Mouse (Mus musculus) c-Kit-positive CD71-negative TER-119-negative erythroid progenitor cells, embryonic 14.5 days (primary cell): Measurements from ENCODE around the gene Mpnd.

Experiments used
- DNase-seq: peaks from one replicate; pipeline ENCODE4 v3.0.0-alpha.2; 2013; ENCODE audit warnings: low read depth

The Mpnd gene

DNA sequence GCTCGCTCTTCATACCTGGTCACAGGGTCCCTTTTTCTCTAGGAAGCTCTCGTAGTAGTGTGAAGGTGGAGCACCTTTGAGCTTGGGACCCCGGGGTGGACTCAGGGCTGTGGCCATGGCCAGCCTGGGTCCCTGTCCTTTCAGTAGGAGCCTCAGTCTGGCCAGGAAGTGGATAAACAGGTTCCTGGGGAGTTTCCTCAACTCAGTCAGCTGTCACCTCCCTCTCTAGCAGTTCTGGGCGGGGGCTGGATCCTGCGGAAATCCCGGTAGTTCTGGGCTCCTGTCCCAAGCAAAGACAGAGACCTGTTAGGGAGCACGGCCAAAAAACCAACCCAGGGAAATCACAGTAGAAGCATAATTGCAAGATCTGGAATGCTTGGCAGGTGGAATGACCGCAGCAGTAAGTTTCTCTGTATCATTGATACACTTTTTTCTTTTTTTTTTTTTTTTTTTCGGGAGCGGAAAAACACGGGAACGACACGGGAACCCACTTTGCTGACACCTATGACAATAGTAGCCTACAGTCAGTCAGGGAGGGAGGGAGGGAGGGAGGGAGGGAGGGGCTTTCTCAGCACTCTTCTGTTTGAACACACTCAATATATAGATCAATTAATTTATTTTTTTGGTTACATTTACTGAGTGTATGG, at the start of gene Mpnd, which contains the start of gene Stap2:
TSS of gene Mpnd (plus strand) at position 297 of the 647 bp plus-strand sequence.
TSS of gene Stap2 (minus strand) at position 170 of the 647 bp plus-strand sequence.
- peak; percentile 56 for DNase-seq

DNA sequence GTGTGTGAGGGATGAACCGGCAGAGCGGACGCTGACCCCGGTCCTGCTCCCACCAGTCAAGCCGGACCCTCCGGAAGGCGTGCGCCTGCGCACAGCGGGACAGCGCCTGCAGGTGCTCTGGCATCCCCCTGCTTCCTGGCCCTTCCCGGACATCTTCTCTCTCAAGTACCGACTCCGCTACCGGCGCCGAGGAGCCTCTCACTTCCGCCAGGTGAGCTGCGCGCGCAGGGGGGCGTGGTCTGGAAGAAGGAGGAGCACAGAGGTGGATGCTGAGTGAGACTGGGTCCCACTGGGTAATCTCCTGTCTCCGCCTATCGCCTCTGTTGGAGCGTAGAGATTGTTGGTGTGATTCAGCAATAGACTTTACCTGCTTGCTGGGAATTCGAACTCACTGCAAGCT, 49.4 kb upstream of the Mpnd start:
- peak; percentile 45 for DNase-seq

DNA sequence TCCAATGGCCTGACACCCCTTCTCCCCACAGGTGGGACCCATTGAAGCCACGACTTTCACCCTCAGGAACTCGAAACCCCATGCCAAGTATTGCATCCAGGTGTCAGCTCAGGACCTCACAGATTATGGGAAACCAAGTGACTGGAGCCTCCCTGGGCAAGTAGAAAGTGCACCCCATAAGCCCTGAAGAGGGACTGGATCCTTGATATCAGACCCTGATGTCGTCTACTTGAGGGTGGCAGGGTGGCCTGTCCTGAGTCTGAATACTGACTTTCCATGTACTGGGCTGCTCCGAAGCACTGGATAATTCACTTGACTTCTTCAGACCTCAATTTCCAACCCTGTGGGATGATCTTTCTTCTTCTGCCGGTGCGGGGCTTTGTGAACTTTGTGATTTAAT, 48.9 kb upstream of the Mpnd start:
- no peak for DNase-seq

DNA sequence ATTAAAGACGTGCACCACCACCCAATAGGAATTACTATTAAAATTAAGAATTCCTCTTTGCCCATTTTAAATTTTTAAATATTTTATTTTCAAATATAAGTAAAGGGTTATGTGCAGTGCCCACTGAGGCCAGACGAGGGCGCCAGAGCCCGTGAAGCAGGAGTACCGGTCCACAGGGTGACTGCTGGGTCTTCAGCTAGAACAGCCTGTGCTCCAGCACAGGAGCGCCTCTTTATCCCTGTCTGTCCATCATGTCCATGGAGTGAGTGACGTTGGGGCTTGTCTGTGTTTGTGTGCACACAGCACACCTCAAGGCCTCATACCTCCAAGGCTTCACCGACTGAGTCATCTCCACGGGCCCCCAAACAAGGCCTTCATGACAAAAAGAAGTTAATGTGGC, 48.3 kb upstream of the Mpnd start:
- DNase-seq = peak; percentile 59

DNA sequence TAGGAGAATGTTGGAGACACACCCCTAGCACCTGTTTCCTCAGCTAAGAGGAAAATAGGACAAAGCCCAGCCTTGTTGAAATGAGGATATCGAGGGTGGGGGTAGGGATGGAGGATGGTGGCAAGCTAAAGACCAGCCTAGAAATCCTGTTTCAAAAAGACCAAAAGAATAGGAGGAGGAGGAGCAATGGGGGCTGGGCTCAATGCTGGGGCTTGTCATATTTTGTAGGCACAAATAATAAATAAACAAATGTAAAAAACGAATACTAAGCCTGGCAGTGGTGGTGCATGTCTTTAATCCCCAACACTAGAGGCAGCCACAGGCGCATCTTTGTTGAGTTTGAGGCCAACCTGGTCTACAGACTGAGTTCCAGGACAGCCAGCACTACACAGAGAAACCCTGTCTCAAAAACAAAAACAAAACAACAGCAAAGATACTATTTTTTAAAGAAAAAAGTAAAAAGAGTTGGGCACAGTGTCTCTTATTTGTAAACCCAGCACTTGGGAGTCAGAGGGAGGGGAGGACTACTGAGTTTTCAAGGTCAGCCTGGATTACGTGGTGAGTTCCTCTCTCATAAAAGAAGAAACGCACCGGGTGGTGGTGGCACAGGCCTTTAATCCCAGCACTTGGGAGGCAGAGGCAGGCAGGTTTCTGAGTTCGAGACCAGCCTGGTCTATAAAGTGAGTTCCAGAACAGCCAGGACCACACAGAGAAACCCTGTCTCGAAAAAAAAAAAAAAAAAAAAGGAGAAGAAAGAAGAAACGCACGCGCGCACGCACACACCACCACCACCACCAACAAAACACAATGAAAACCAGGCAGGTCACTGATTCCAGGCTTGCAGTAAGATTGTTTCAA, 47.6 kb upstream of the Mpnd start:
- no peak for DNase-seq

DNA sequence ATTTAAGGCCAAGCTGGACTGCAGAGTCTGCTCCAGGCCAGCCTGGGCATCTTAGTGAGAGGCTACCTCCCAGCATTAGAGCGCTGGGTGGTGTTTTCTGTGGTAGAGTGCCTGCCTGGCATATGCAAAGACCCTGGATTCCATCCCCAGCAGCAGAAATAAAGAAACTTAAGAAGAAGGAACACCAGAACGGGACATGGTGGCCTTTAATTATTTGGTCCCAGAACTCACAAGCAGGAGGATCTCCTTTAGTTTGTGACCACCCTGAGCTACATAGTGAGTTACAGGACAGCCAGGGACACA, 47.0 kb upstream of the Mpnd start:
- no peak for DNase-seq

DNA sequence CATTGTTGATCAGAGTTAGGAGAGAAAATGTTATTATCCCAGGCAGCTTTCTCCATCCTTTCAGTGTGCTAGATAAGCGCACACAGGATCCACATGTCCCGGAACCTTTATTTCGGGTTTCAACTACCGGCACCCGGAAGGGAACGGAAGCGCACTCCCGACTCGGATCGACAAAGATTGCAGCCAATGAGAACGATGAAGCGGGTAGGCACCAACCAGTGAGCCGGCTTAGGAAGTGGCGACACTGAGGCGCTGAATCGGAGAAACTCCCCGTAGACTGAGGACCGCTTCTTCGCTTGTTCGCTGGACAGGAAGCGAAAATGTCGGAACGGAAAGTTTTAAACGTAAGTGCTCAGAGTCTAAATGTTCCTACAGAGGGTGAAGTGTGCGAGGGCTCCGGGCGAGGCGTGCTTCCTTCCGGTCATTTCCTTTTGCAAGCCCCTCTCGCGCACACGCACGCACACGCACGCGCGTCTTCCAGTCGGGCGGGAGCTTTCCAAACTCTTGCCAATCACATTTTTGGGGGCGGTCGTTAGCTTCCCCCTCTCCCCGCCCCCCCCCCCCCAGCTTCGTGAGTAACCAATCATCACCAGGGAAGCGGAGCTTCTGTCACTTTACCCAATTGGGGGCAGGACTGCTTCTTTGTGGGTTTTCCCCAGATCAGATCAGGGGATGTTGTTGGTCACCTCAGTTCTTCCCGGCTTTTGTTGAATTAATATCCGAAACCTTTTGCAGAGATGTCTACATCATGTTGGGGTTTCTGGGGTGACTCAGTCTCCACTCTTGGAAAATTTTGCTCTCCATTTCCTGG, 46.4 kb upstream of the Mpnd start, which contains the start of gene Yju2:
TSS of gene Yju2 (plus strand) at position 182 of the 811 bp plus-strand sequence.
- DNase-seq = peak; percentile 93

DNA sequence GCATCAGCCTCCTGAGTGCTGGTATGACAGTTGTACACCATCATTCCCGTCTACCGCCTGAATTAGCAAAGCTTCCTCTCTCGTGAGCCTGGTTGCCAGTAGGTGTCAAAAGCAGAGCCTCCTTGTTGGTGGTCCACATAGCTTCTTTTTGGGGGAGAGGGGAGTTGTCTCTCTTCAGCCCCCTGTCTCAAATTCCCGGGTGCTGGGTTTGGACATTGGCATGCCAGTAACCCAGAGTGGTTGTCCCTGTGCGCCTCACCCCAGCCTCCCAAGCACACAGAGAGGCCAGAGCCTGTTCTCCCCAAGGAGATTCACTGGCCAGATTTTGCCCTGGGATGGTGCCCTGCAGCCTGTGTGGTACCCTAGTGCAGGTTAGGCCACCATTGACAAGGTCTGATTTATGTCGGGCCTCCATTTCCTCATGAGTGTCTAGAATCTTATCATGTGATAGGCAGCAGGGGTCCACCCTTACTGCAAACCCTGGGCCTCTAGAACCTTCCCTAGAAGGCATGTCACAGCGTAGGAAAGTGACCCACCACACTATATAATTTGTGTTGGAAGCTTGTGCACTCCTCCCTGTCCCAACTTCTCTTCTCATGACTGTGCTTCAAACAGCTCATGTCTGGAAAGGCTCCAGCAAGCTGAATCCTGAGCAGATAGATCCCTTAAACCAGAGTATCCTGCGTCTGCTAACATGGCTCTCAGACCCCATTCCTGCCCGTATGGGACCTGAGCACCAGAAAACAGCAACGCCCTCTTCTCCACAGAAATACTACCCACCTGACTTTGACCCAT, 45.4 kb upstream of the Mpnd start:
- DNase-seq = no peak

DNA sequence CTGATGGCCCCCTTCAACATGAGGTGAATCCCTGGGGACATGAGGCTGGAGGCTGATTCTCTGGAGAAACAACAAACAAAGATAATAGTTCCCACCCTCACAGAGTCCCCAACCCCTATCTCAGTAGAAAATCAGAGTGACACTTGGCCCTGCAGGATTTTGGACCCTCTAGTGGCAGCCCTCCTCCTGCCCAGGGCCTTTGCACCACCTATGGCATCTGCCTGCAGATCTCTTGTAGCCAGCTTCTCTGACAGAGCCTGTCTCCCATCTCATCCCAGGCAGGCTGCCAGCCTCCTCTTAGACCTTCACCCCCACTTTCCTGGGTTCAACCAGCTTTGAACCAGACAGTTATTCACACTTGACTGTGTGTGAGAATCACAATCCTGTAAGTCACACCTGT, 44.7 kb upstream of the Mpnd start:
- no peak for DNase-seq

DNA sequence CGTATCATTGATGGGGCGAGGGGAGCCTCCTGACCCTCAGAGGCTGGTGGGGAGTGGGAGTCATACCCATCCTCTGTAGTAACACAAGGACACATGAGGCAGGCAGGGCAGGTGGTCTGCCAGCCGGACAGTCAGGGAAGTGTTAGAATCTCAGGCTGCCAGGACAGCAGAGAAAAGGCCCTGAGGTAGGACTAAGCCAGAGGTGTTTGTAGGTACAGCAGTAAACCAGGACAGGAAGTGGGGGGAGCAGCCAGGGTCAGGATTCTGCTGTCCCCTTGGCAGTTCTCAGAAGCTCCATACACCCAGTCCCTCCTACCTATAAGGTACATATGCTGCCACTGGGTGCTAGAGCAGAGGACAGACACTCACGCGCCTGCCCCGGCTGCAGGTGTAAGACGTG, 43.9 kb upstream of the Mpnd start:
- no peak for DNase-seq

DNA sequence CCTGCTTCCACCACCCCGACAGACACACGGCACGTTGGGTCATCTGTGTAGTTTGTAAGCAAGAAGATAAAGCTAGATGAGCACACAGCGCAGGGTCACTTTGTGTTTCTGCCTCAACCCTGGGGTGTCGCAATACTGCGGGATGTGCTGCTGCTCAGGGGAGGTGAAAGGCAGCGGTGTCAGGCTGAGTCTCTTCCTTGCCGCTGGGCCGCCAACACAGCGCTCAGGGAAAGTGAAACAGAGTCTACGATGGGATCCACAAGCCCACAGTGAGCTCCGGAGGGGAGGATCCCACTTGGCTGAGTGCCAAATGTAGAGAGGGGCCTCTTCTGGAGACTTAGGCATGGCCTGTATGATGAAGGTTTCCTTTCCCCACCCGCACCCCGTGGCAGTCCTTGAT, 42.3 kb upstream of the Mpnd start:
- no peak for DNase-seq

DNA sequence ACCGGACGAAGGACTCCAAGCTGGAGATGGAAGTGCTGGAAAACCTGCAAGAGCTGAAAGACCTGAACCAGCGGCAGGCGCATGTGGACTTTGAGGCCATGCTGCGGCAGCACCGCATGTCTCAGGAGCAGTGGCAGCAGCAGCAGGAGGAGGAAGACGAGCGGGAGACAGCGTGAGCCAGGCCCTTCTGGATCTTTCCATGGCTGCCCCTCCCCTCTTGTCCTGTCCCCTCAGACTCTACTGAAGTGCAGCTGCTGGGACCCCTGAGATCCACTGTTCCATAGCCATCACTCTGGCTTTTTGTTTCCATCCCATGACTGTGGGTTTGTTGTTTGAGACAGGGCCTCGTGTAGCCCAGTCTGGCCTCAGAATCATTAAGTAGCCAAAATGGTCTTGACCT, 41.0 kb upstream of the Mpnd start:
- no peak for DNase-seq

DNA sequence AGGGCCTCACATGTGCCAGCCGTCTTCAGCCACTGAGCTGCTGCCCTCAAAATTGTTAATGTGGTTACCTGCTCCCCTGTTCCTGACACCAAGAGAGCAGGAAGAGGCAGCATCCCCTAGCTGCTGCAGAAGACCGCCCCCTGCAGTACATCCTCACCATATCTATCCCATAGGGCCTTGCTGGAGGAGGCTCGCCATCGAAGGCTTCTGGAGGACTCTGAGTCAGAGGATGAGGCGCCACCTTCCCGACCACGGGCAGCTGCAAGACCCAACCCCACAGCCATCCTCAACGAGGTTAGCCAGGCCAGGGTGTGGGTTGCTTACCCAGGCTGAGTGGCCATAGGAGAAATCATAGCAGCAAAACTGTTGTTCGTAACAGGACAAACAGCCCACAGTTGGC, 40.5 kb upstream of the Mpnd start:
- no peak for DNase-seq

DNA sequence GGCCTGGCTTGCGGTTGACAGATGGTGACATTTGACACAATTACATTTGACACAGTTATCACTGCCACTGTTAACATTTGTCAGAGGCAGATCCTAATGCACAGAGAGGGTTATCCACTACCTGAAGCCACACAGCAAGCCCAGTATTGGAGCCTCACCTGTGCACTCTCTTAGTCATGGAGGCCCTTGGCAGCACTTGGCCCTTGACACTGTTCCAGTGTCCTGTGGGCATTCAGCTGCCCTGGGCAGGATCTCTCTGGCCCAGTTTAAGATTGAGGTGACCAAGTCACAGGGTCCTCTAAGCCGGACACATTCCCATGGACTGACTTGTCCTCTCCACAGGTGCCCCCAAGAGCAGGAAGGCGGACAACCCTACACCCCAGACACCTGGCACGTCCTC, 38.3 kb upstream of the Mpnd start:
- DNase-seq = no peak

DNA sequence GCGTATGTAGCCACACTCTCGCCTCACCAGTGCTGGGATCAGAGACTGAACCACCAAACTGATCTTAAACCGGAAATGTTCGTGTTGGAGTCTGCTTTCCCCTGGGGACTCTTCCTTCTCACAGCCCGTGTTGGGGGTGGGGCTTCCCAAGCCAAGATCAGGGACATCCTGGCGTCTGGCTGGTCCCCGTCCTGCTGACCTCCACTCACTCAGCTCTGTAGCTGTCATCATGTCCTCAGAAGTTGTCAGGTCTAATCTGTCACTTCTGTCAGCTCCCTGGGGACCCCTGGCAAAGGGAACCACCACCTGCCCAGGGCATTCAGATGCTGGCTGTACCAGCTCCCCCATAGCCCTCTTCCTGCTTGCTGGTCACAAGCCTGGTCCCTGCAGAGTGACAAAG, 37.3 kb upstream of the Mpnd start:
- DNase-seq = no peak

DNA sequence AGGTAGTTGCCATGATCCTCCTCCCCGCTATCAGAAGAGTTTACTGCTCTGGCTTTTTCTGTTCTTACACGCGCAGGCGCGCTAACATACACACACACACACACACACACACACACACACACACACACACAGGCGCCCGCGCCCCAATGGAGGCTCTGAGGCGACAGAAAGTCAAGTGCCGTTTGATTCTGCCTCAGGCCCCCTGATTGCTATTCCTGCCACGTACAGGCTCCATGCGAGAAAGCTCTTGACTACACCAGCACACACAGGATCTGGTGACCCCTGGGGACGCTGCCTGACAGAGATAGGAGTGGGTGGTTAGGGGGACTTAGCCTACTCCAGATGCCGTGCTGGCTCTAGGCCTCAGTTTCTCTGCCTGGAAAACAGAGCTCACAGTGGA, 36.0 kb upstream of the Mpnd start:
- DNase-seq = no peak

DNA sequence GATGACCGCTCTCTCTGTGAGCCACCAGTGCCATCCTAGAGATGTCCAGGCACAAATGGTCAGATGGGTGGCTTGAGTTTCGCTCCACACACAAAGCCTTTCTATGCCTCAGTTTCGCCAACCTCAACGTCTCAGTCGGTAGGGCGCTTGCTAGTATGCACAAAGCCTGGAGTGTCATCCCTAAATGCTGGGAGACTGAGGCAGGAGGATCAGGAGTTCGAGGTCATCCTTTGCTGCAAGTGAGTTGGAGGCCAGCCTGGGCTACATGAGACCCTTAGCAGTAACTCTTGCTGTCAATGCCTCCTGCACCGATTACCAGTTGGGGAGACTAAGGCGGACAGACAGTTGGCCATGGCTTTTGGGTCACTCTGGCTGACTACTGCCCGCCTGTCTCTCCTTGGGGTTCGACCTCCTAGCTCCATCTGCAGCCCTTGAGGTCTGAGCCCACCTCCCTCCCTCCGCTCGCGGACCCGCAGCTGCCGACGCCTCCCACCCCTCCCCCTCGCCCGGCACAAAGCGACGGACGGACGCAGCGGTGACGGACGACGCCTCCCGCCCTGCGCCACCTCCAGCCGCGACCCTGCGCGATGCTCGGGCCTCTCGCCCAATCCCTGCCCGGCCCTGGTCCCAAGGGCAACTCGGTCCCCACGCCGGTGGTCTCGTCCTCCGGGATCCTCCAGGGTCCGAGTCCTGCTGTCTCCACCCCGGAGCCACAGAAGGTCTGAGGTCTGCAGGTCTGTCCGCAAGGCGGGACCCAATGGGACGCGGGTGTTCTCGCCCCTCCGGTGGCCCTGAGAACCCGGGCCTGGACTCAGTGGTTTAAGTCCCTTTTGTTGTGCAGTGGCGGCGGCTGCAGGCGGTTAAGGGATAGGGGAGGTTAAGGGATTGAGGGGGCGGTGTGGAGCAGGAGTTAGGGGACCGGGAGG, 35.3 kb upstream of the Mpnd start, which contains the start of gene Shd:
TSS of gene Shd (plus strand) at position 502 of the 926 bp plus-strand sequence.
- DNase-seq = no peak

DNA sequence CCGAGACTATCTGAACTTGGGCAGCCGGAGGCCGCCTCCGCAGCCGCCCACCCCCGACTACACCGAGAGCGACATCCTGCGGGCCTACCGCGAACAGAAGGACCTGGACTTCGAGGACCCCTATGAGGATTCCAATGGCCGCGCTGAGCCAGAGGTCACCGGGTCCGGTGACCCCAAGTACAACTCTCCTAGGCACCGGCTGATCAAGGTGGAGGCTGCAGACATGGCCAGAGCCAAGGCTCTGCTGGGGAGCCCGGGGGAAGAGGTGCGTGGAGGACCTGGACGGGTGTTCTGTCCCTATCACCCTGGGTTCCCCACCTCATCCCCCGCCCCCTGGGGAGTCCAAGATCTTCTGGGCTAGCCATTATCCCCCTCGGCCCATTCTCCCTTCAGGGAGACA, 34.1 kb upstream of the Mpnd start:
- DNase-seq = no peak

DNA sequence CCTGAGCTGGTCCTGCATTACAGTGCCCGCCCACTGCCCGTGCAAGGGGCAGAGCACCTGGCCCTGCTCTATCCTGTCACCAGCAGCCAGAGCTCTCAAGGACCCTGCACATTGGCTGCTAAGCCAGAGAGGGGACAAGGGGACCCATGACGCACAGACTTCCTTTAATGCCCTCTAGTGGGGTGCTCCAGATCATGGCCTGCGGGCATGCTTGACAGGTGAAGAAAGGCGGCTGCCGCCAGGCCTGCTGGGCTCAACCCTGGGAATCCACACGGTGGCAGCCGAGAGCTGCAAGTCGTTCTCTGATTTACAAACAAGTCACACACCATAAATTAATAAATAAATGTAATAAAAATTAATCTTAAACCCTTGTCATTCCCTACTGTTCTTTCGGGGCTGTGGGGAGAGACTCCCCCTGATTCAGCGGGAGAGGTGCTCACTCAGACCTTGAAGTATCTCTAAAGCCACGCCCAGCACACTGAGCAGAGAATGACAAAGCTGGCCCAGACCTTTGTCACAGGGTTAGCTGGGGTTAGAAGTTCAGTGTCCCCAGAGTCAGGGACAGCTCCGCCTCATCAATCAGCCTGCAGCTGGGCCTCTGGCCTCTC, 29.2 kb upstream of the Mpnd start:
- DNase-seq = peak; percentile 65

DNA sequence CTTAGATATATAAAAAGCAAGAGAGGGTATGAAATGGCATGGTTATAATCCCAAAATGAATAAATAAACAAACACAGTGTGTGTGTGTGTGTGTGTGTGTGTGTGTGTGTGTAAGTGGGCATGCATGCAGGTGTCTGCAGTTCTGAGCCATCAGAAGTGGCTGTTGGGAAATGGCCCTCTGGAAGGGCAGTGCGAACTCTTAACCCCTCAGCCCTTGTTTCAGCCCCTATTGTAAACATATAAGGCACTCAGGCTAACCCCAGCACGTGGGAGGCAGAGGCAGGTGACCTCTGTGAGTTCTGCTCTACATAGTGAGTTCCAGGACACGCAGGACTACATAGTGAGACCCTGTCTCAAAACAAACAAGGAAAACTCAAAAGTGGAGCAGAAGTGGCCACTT, 28.2 kb upstream of the Mpnd start:
- no peak for DNase-seq
